Mouse (Mus musculus): Measurements from ENCODE around the gene Atp2b2. TPM values are rescaled to one million over a fixed set of nuclear protein-coding genes. Genes with fewer than 3 reads are reported as not detected.

Gene Atp2b2
- polyA plus RNA-seq, 2 experiments: 0.55 to 0.91 TPM

DNA sequence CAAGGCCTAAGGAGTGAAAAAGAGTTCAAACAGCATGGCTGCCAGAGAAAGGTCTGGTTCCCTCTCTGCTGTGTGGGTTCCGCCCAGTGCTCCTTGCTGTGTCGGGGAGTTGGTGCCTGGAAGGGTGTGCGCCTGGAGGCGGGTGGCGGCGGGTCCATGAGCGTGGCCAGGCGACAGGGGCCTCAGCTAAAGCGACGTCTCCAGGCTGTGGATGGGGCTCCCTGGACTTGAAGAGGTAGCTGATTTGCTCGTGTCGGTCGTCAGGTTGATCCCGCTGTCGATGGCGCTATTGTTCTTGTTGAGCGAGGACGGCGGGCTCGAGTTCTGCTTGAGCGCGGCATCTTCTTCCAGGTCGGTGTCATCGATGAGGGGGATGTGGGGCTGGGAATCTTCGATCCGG lies 294.1 kb downstream of the Atp2b2 start:
- Histone ChIP-seq H3K36me3 (replicated peaks; ENCODE audit: control insufficient read depth, insufficient read depth, low read depth) (no peaks in the 10 kb centered on the region), H3K9ac (replicated peaks) (no peak overlapping the region), H3K4me3 (ENCODE audit: insufficient read depth in 1 of 2, low read depth in 2 of 2, low read length in 2 of 2) (no peak overlapping the region), H3K27me3 (ENCODE audit: control insufficient read depth, insufficient read depth, low read length) (no peaks in the 10 kb centered on the region; the same call in 1 of the 2 replicates), H3K4me2 (ENCODE audit: low read depth) (no peak overlapping the region), H3K9me3 (ENCODE audit: control insufficient read depth, low read length) (no peaks in the 10 kb centered on the region), H3K4me1 (replicated peaks; ENCODE audit: control insufficient read depth in 2 of 2, insufficient read depth in 2 of 2, low read length in 1 of 2) (no peaks in the 10 kb centered on the region), H3K27ac (no peak overlapping the region)
- DNase-seq (ENCODE audit: low read depth in 3 of 3, low spot score in 3 of 3) (no peak), ATAC-seq (ENCODE audit: insufficient read depth) (no peak)
- 19% methylated on average over 26 of the region's 26 CpGs for WGBS (ENCODE audit: insufficient replicate concordance)
- no peak for TF ChIP-seq EP300 (IDR thresholded peaks at IDR 0.05; ENCODE audit: low read depth)
- TF ChIP-seq CTCF (IDR thresholded peaks at IDR 0.05; ENCODE audit: low read depth): no peak

DNA sequence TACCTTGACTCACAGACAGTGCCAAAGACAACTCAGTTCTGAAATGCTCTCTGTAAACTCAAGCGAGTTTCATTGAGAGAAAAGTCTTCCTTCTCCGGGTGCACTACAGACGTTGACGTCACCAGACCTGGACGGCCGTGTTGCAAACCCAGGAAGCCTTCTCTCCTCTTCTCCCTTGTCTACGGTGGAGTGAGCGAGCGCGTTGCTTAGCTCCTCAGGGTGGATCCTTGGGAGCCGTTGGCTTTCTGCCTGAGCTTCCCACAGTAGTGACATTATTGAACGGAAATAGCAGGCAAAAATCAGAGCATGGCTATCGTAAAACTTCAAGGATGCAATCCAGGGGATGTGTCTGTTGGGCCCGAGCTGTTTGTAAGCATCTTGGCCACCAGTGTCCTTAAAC lies 295.1 kb downstream of the Atp2b2 start:
- Histone ChIP-seq H3K4me3 (ENCODE audit: insufficient read depth in 1 of 2, low read depth in 2 of 2, low read length in 2 of 2) (no peak overlapping the region), H3K27ac (no peak overlapping the region), H3K4me1 (replicated peaks; ENCODE audit: control insufficient read depth in 2 of 2, insufficient read depth in 2 of 2, low read length in 1 of 2) (no peaks in the 10 kb centered on the region), H3K27me3 (ENCODE audit: control insufficient read depth, insufficient read depth, low read length) (no peaks in the 10 kb centered on the region; the same call in 1 of the 2 replicates), H3K36me3 (replicated peaks; ENCODE audit: control insufficient read depth, insufficient read depth, low read depth) (no peaks in the 10 kb centered on the region), H3K4me2 (ENCODE audit: low read depth) (no peak overlapping the region), H3K9me3 (ENCODE audit: control insufficient read depth, low read length) (no peaks in the 10 kb centered on the region), H3K9ac (replicated peaks) (no peak overlapping the region)
- whole genome bisulfite sequencing (ENCODE audit: insufficient replicate concordance): 71% methylated on average over 14 of the region's 14 CpGs
- DNase-seq (ENCODE audit: low read depth in 3 of 3, low spot score in 3 of 3) (no peak), ATAC-seq (ENCODE audit: insufficient read depth) (no peak)
- TF ChIP-seq EP300 (IDR thresholded peaks at IDR 0.05; ENCODE audit: low read depth): no peak

DNA sequence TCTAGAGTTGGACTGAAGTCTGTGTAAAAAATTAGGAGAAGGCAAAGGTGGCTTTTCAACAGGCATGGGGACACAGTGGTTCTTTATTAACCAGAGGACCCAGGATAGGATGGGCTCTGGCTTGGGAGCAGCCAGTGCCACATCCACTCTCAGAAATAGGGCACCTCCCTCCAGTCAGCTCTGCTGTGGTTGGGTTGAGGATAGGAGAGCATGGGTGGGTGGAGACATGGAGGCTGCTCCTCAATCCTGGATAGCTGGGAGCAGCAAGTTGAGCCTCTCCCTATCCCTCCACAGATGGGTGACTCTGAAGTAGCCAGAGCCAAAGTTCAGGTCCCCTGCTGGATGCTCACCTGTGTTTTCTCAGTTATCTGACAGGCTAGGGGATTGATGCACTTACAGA lies 297.3 kb downstream of the Atp2b2 start:
- Histone ChIP-seq H3K9me3 (ENCODE audit: control insufficient read depth, low read length) (no peaks in the 10 kb centered on the region), H3K4me2 (ENCODE audit: low read depth) (no peak overlapping the region), H3K4me1 (replicated peaks; ENCODE audit: control insufficient read depth in 2 of 2, insufficient read depth in 2 of 2, low read length in 1 of 2) (no peaks in the 10 kb centered on the region; a peak in 2 of 4 replicates), H3K4me3 (ENCODE audit: insufficient read depth in 1 of 2, low read depth in 2 of 2, low read length in 2 of 2) (no peak overlapping the region), H3K27me3 (ENCODE audit: control insufficient read depth, insufficient read depth, low read length) (no peaks in the 10 kb centered on the region; the same call in 1 of the 2 replicates), H3K9ac (replicated peaks) (no peak overlapping the region), H3K27ac (no peak overlapping the region), H3K36me3 (replicated peaks; ENCODE audit: control insufficient read depth, insufficient read depth, low read depth) (no peaks in the 10 kb centered on the region)
- TF ChIP-seq EP300 (IDR thresholded peaks at IDR 0.05; ENCODE audit: low read depth) (no peak), CTCF (IDR thresholded peaks at IDR 0.05; ENCODE audit: low read depth) (no peak)
- no peak for DNase-seq (ENCODE audit: low read depth in 3 of 3, low spot score in 3 of 3)
- ATAC-seq (ENCODE audit: insufficient read depth): no peak

DNA sequence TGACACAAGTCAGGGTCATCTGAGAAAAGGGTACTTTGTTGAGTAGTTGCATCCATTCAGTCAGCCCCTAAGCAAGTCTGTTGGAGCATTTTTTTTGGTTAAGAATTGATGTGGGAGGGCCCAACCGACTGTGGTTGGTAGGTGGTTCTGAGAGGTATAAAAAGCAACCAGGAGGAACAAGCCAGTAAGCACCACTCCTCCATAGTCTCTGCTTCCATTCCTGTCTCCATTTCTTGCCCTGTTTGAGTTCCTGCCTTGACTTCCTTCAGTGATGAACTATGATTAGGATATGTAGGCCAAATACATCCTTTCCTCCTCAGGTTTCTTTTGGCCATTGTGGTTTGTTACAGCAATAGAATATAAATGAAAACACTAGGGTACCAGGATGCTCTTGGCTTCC lies 299.3 kb downstream of the Atp2b2 start:
- no peak overlapping the region for H3K4me2 ChIP-seq (ENCODE audit: low read depth)
- H3K4me1 ChIP-seq (replicated peaks; ENCODE audit: control insufficient read depth in 2 of 2, insufficient read depth in 2 of 2, low read length in 1 of 2): peaks cover 4 to 9% of the 10 kb centered on the region in 2 experiments; a peak in 3 of 4 replicates
- TF ChIP-seq EP300 (IDR thresholded peaks at IDR 0.05; ENCODE audit: low read depth) (no peak), CTCF (IDR thresholded peaks at IDR 0.05; ENCODE audit: low read depth) (no peak)
- DNase-seq (ENCODE audit: low read depth in 3 of 3, low spot score in 3 of 3): no peak
- H3K27ac ChIP-seq: no peak overlapping the region
- H3K27me3 ChIP-seq (ENCODE audit: control insufficient read depth, insufficient read depth, low read length): no peaks in the 10 kb centered on the region; the same call in 1 of the 2 replicates
- H3K9ac ChIP-seq (replicated peaks): no peak overlapping the region
- H3K9me3 ChIP-seq (ENCODE audit: control insufficient read depth, low read length): no peaks in the 10 kb centered on the region
- WGBS (ENCODE audit: insufficient replicate concordance): 33% methylated on average over 1 of the region's 1 CpGs
- H3K36me3 ChIP-seq (replicated peaks; ENCODE audit: control insufficient read depth, insufficient read depth, low read depth): peaks cover under 1% of the 10 kb centered on the region; the same call in 1 of the 2 replicates
- ATAC-seq (ENCODE audit: insufficient read depth): no peak
- no peak overlapping the region for H3K4me3 ChIP-seq (ENCODE audit: insufficient read depth in 1 of 2, low read depth in 2 of 2, low read length in 2 of 2)

DNA sequence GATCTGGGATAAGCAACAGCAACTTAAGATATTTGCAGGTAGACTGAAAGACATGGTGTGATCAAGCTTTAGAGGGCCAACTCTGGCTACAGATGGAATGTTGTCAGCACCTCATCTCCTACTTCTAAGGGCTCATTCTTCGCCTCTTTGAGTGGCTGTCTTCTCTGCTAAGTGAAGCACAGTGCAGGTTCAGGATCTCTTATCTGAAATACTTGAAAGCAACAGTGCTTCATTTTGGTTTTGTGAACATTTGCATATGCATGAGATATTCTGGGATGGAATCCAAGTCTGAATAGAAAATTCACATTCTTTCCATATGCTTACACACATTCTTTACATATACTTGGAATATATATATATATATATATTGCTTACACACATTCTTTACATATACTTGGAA lies 300.1 kb downstream of the Atp2b2 start:
- Histone ChIP-seq H3K36me3 (replicated peaks; ENCODE audit: control insufficient read depth, insufficient read depth, low read depth) (peaks cover 4% of the 10 kb centered on the region; the same call in 1 of the 2 replicates), H3K4me1 (replicated peaks; ENCODE audit: control insufficient read depth in 2 of 2, insufficient read depth in 2 of 2, low read length in 1 of 2) (peaks cover 4 to 9% of the 10 kb centered on the region in 2 experiments; a peak in 3 of 4 replicates), H3K9ac (replicated peaks) (no peak overlapping the region), H3K27ac (no peak overlapping the region), H3K9me3 (ENCODE audit: control insufficient read depth, low read length) (no peaks in the 10 kb centered on the region), H3K4me2 (ENCODE audit: low read depth) (no peak overlapping the region), H3K27me3 (ENCODE audit: control insufficient read depth, insufficient read depth, low read length) (no peaks in the 10 kb centered on the region; the same call in 1 of the 2 replicates), H3K4me3 (ENCODE audit: insufficient read depth in 1 of 2, low read depth in 2 of 2, low read length in 2 of 2) (no peak overlapping the region)
- TF ChIP-seq EP300 (IDR thresholded peaks at IDR 0.05; ENCODE audit: low read depth) (no peak), CTCF (IDR thresholded peaks at IDR 0.05; ENCODE audit: low read depth) (no peak)
- no peak for ATAC-seq (ENCODE audit: insufficient read depth)
- WGBS (ENCODE audit: insufficient replicate concordance): 53% methylated on average over 1 of the region's 1 CpGs
- DNase-seq (ENCODE audit: low read depth in 3 of 3, low spot score in 3 of 3): no peak

Data from liver, embryonic 14.5 days (tissue).